Mouse (Mus musculus) thymus, postnatal 10 days (tissue): ENCODE data around the gene Slc2a4.
A peak's percentile ranks its signal among the peaks of the same experiment; 100 is the strongest.

ENCODE experiments used
- DNase-seq, 2 experiments: peaks; one replicate each; pipeline ENCODE4 v3.0.0; 2021; ENCODE audit warnings: low spot score in 2 of 2

Gene Slc2a4

DNA sequence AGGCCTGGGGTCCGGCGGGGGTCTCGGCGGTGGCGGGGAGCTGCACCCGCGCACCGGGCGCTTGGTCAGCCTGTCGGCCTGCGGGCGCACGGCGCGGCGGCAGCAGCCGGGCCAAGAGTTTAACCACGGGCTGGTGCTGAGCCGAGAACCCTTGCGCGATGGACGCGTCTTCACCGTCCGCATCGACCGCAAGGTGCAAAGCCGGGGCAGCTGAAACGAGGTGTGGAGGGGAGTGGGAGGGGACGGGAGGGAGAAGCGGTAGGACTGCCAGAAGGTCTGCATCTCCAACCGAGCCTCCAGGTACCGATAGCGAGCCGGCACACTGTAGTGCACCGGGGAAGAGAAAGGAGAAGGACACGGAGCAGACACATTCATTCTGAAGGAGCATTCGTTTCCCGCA is 46.0 kb downstream of the Slc2a4 start:
- DNase-seq = no peak

DNA sequence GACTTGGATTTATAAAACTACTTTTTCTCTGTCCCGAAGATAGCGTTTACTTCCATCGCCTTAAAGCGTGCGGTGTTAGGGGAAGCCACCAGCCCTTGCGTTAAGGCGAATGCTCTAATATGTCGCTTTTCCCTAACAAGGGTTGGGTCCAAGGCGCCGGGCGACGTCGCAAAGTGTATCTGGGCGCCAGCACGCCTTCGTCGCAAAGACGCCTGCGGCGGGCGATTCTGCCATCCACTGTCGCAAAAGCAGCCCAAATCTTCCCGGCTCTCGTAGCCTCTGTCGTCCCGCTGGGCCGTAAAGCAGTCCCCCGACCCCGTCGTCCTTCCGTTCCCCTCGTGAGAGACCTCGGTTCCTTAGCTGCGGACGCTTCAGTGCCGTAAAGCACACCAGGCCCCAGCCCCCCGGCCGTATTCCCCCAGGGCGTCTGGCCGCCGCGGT is 46.6 kb downstream of the Slc2a4 start:
- peak; percentile 91 to 95 for DNase-seq

GRCm38 (mm10) chr11:69900471-69901405 is 47.2 kb downstream of the Slc2a4 start, which contains the start of the genes 2810408A11Rik and Neurl4:
2810408A11Rik (minus strand) TSS chr11:69900987.
Neurl4 (plus strand) TSS chr11:69901072.
- peak; percentile 90 to 94 for DNase-seq

DNA sequence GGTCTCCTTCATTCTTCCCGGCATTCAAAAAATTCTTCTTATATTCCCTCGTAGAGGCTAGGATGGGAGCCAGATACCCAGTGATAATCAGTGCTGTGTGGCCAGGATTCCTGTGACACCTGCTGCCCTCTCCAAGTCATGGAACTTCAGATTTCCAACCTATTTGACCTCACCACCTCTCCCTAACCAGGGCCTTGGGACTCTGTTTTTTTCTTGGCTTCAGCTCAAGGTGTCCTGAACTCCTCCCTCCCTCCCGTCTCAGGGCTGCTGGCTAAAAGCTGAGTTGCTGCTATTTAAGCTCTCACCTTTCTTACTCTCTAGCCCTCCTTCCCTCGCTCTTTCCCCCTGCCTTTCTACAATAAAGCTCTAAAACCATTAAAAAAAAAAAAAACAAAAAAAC is 48.1 kb downstream of the Slc2a4 start:
- no peak for DNase-seq

- peak; percentile 71 to 76 for DNase-seq
Observed at GRCm38 (mm10) chr11:69895291-69895690, 52.7 kb downstream of the Slc2a4 start, which contains the start of gene Acap1. Acap1 (minus strand) TSS chr11:69895539.

DNA sequence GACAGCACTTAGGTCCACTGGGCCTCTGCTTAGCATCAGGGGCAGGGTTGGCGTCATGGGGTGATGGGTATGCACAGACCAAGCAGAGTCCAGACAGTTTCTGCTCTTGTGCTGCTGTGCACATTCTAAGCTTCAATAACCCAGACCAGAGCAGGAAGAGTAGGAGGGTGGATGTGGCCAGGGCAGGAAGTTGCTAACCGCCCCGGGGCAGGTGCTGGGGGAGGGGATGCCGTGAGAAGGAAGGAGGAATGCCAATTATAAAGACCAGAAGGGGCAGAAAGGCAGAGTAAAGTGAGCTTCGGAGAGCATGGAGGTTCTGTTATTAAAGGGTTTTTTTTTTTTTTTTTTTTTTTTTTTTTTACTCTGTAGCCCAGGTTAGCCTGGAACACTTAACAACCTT is 53.3 kb downstream of the Slc2a4 start:
- DNase-seq = peak; percentile 86 to 90
